Comparison of ENCODE assay signal across 8 mouse cellular contexts in the genomic region with DNA sequence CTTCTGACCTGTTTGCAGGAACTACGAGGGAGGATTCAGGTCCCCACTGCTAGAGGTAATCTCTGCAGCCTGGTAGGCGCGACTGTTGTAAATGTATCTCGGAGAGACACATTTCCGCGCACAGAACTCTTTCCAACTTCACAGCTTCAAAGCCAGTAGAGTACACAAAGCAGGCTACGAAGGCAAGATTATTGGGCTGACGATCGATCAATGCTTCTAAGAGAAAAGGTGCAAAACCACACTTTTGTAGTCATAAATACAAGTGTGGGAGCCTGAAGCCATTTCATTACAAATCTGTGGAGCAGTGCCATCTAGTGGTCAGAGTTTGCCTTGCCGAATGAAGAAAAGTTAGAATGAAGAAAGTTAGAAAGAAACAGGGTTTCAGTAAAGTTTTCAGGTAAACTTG.
DNase-seq lines count a peak whose midpoint lies in the region; ATAC-seq and TF ChIP-seq lines count a peak whose summit lies in the region.

No protein-coding gene starts in this region.

- H3K27me3 ChIP-seq in thymus, adult 2 months (ENCODE audit: control insufficient read depth, insufficient read depth, low read length): no peaks in the 10 kb centered on the region
- H3K27me3 ChIP-seq in intestine, embryonic 14.5 days (replicated peaks; ENCODE audit: control insufficient read depth, insufficient read depth, low read length): 0 out of 2 replicates have a peak, but pooled peaks cover 4% of the 10 kb centered on the region
- no peaks in the 10 kb centered on the region for H3K27me3 ChIP-seq in limb, embryonic 10.5 days (ENCODE audit: low read depth, poor library complexity, severe bottlenecking)
- no peaks in the 10 kb centered on the region for H3K27me3 ChIP-seq in midbrain, embryonic 10.5 days (ENCODE audit: low read depth, poor library complexity, severe bottlenecking)

- DNase-seq in thymus, adult 2 months: peak; percentile 54
- no peak for DNase-seq in thymus, adult 18-20 months
- peak; percentile 38 to 69 for DNase-seq in cerebellum, postnatal 25 days
- DNase-seq in gastrocnemius, postnatal 10 days: peak; percentile 61
- peak; percentile 84 for DNase-seq in intestine, embryonic 14.5 days (ENCODE audit: low spot score)
- peak; percentile 72 for DNase-seq in limb, embryonic 10.5 days (ENCODE audit: low spot score)
- DNase-seq in midbrain, embryonic 10.5 days (ENCODE audit: low spot score): peak; percentile 67
- peak; percentile 4 for DNase-seq in skeletal muscle tissue, adult 2 months (ENCODE audit: low read depth, low spot score)

- TF ChIP-seq CTCF in thymus, adult 2 months (IDR thresholded peaks at IDR 0.05; ENCODE audit: borderline replicate concordance, control insufficient read depth, extremely low read depth, insufficient read depth, low read length, poor library complexity): no peak

- no peaks in the 10 kb centered on the region for H3K4me1 ChIP-seq in thymus, adult 2 months (replicated peaks; ENCODE audit: control insufficient read depth, insufficient read depth, low read length)
- H3K4me1 ChIP-seq in intestine, embryonic 14.5 days (replicated peaks; ENCODE audit: control insufficient read depth, insufficient read depth, low read length): peaks cover 6% of the 10 kb centered on the region
- H3K4me1 ChIP-seq in limb, embryonic 10.5 days: peaks cover 5% of the 10 kb centered on the region; the same call in 1 of the 2 replicates
- H3K4me1 ChIP-seq in midbrain, embryonic 10.5 days: peaks cover 20% of the 10 kb centered on the region

- peak overlapping the region; percentile 64 for H3K4me2 ChIP-seq in intestine, embryonic 14.5 days (ENCODE audit: low read length)

- 0 out of 2 replicates have a peak, but pooled peaks have one; percentile 40 for ATAC-seq in intestine, embryonic 14.5 days (replicated peaks; ENCODE audit: low FRiP score, low TSS enrichment, low read depth)

- no peak for TF ChIP-seq POLR2A in thymus, adult 2 months (IDR thresholded peaks at IDR 0.05; ENCODE audit: control insufficient read depth, extremely low read depth, insufficient read depth, low read length, poor library complexity)

- no peak overlapping the region for H3K9ac ChIP-seq in intestine, embryonic 14.5 days (ENCODE audit: low read length)

- WGBS in thymus, adult 2 months: 13% methylated on average over 10 of the region's 10 CpGs
- 4% methylated on average over 10 of the region's 10 CpGs for WGBS in intestine, embryonic 14.5 days
- 6% methylated on average over 10 of the region's 10 CpGs for WGBS in limb, embryonic 10.5 days
- WGBS in midbrain, embryonic 10.5 days: 14% methylated on average over 10 of the region's 10 CpGs

- H3K27ac ChIP-seq in thymus, adult 2 months (ENCODE audit: control insufficient read depth, insufficient read depth, low read length): no peak overlapping the region
- no peak overlapping the region for H3K27ac ChIP-seq in intestine, embryonic 14.5 days (ENCODE audit: low read depth)
- H3K27ac ChIP-seq in limb, embryonic 10.5 days: no peak overlapping the region
- H3K27ac ChIP-seq in midbrain, embryonic 10.5 days (replicated peaks): peak overlapping the region; percentile 52; the same call in 1 of the 2 replicates

- H3K36me3 ChIP-seq in thymus, adult 2 months (ENCODE audit: control insufficient read depth, insufficient read depth, low read length): no peaks in the 10 kb centered on the region
- no peaks in the 10 kb centered on the region for H3K36me3 ChIP-seq in intestine, embryonic 14.5 days (ENCODE audit: control insufficient read depth, insufficient read depth, low read length)
- H3K36me3 ChIP-seq in limb, embryonic 10.5 days: no peaks in the 10 kb centered on the region
- no peaks in the 10 kb centered on the region for H3K36me3 ChIP-seq in midbrain, embryonic 10.5 days

- no peaks in the 10 kb centered on the region for H3K9me3 ChIP-seq in intestine, embryonic 14.5 days (ENCODE audit: control insufficient read depth, low read length)
- H3K9me3 ChIP-seq in limb, embryonic 10.5 days (replicated peaks): no peaks in the 10 kb centered on the region
- H3K9me3 ChIP-seq in midbrain, embryonic 10.5 days (replicated peaks): no peaks in the 10 kb centered on the region

- no peak overlapping the region for H3K4me3 ChIP-seq in thymus, adult 2 months (ENCODE audit: control insufficient read depth, insufficient read depth, low read length)
- H3K4me3 ChIP-seq in intestine, embryonic 14.5 days (ENCODE audit: low read depth, low read length): peak overlapping the region; percentile 30; the same call in 1 of the 2 replicates
- peak overlapping the region; percentile 47 for H3K4me3 ChIP-seq in limb, embryonic 10.5 days
- H3K4me3 ChIP-seq in midbrain, embryonic 10.5 days: peak overlapping the region; percentile 45

Comparison
In these comparisons a context has a peak if more than half of its experiments do, and no peak if none do; other contexts are left out.
1. DNase-seq: peak in thymus, adult 2 months (single experiment), cerebellum, postnatal 25 days (2 of 2), gastrocnemius, postnatal 10 days (single experiment), intestine, embryonic 14.5 days (single experiment), limb, embryonic 10.5 days (single experiment), midbrain, embryonic 10.5 days (single experiment) and skeletal muscle tissue, adult 2 months (single experiment); none in thymus, adult 18-20 months (0 of 2).